Mouse (Mus musculus) intestine, postnatal 0 days (tissue): ENCODE data around the gene Dhx8. TPM values are rescaled to one million over a fixed set of nuclear protein-coding genes. Genes with fewer than 3 reads are reported as not detected.
A peak's percentile ranks its signal among the peaks of the same experiment; 100 is the strongest.

Source experiments
- ATAC-seq: fragments of 200-750 bp; cut with Nextera tagmentation; 2 replicates; pipeline ENCODE4 v1.8.0; 2017; ENCODE audit warnings: mild to moderate bottlenecking, moderate TSS enrichment, moderate library complexity
- H3K27ac ChIP-seq: fragments of 300-500 bp; sonication (generic); 2 replicates; pipeline ENCODE4 v1.5.1; 2014; ENCODE audit warnings: mild to moderate bottlenecking, low read depth, low read length, moderate library complexity
- H3K27me3 ChIP-seq: fragments of 300-500 bp; sonication (generic); replicated peaks from 2 replicates; pipeline ENCODE4 v1.6.1; 2014; ENCODE audit warnings: low read length, mixed read lengths; ENCODE audit not compliant: control insufficient read depth, insufficient read depth
- H3K36me3 ChIP-seq: fragments of 300-500 bp; sonication (generic); 2 replicates; pipeline ENCODE4 v1.6.1; 2014; ENCODE audit warnings: mild to moderate bottlenecking, moderate library complexity; ENCODE audit not compliant: control insufficient read depth, insufficient read depth
- H3K4me1 ChIP-seq: fragments of 300-500 bp; sonication (generic); replicated peaks from 2 replicates; pipeline ENCODE4 v1.6.1; 2014; ENCODE audit warnings: antibody characterized with exemption, low read length, mixed read lengths; ENCODE audit not compliant: control insufficient read depth, insufficient read depth
- H3K4me2 ChIP-seq: fragments of 300-500 bp; sonication (generic); replicated peaks from 2 replicates; pipeline ENCODE4 v1.6.1; 2014; ENCODE audit warnings: low read depth, mild to moderate bottlenecking, moderate library complexity
- H3K4me3 ChIP-seq: fragments of 300-500 bp; sonication (generic); 2 replicates; pipeline ENCODE4 v1.5.1; 2014; ENCODE audit warnings: low read depth, low read length
- H3K9ac ChIP-seq: fragments of 300-500 bp; sonication (generic); 2 replicates; pipeline ENCODE4 v1.6.1; 2014; ENCODE audit warnings: mild to moderate bottlenecking, low read depth, low read length
- H3K9me3 ChIP-seq: fragments of 300-500 bp; sonication (generic); 2 replicates; pipeline ENCODE4 v1.6.1; 2016; ENCODE audit warnings: mixed run types; ENCODE audit not compliant: control insufficient read depth
- CTCF ChIP-seq: sonication (generic); IDR thresholded peaks from 2 replicates; pipeline ENCODE4 v1.5.1; 2016; ENCODE audit warnings: low read depth, mild to moderate bottlenecking, control low read depth, antibody characterized with exemption, moderate library complexity
- WGBS: fragments of 180-500 bp; shearing (Covaris S2); extraction: QIAGEN DNeasy Blood & Tissue Kit; methylation state at CpG from one replicate; pipeline ENCODE4 v1.1.7; 2014; 5-methylcytosine and 5-hydroxymethylcytosine counted together
- polyA plus RNA-seq: library from polyadenylated mRNA; unstranded; fragments of >200 nt; fragmentation: Nextera tagmentation; extraction: Ambion mirVana; gene quantifications from 2 replicates; pipeline ENCODE4 v1.2.1, GENCODE M21; 2015

Dhx8 gene
- 11.6 and 14.1 TPM in 2 replicates for polyA plus RNA-seq

DNA sequence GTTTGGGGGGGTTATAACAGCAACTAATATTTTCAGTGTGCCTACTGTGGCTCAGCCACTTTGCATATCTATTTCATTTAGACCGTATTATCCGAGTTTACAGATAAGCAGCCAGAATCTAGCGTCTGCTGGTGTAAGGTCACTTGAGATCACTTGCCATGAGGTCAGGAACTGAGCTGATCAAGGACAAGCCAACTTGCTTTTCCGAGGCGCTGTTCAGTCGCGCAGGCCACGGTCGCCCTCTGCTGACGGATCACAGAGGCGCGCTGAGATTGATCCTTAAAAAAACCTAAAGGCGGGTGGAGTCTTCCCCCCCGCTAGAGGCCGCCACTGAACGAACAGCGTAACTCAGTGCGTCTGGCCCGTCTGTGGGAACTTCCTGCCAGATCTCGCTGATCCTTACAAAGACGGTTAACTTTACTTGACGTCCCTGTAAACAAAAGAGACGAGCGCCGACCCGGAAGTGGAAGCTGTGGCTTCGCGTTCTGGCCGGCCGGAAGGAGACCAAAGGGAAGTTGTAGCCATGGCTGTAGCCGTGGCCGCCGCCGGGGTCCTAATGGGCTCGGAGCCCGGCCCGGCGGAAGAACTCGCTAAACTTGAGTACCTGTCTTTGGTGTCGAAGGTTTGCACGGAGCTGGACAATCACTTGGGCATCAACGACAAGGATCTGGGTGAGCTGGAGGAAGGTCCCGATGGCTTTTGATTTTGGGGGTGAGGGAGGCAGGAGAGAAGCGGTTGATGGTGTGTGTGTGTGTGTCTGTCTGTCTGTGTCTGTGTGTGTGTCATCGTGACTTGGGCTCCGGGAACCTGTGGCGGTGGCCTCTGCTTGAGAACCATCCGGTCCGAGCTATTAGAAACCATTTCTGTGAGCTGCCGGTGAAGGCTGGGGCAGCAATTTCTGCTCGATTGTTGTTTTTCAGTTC lies at the start of gene Dhx8:
Dhx8 (plus strand) TSS at position 402 of the 923 bp plus-strand sequence.
- Histone ChIP-seq H3K36me3 (peaks cover 25% of the 10 kb centered on the region), H3K9me3 (no peaks in the 10 kb centered on the region), H3K4me1 (no peaks in the 10 kb centered on the region), H3K4me2 (peak within 1 kb of the TSS; percentile 70), H3K9ac (peak within 1 kb of the TSS; percentile 68), H3K27ac (peak within 1 kb of the TSS; percentile 57), H3K27me3 (no peaks in the 10 kb centered on the region), H3K4me3 (peak within 1 kb of the TSS; percentile 77)
- peak; percentile 96 for ATAC-seq
- peak; percentile 100 for TF ChIP-seq CTCF
- WGBS = under 1% methylated on average over 51 of the region's 51 CpGs

DNA sequence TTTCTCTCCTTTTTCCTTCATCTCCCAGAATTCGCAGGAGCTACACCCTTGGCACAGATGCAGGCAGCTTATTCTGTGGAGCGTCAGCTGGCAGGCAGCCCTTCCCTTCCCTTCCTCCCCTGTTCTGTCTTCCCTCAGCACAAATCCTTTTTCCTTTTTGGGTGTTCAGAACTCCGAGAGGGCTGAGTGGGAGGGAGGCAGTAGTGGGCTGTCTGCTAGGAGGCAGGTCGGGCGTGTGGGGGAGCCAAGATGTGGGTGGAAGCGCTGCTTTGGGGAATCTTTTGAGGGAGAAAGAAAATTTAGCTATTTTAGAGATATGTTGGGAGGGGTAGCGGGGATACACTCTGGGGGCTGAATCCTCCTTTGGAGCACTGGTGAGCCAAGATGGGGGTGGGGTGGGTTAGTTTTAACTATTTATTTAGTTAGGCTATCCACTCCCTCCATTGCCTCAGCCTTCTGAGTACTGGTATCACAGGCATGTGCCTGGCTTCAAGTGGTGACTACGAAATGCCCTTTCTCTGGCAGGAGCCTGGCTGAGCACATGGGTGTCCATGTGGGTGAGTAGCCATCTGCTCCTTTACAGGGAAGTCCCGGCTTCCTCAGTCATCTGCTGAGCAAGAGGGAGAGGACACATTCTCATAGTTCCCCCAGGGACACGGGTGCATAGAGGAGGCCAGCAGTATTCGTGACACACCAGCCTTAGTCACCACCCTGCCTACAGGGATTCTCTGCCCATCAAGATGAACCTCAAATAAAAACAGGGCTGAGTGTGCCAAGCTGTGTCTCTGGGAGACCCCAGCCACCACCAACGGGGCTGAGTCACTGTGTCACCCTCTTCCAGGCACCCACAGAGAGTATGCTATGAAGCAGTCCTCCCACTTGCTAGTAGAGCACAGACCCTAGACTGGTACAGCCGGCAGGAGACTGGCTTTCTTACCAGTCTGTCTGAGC lies 45.1 kb upstream of the Dhx8 start:
- H3K4me1 ChIP-seq = no peaks in the 10 kb centered on the region
- H3K36me3 ChIP-seq = no peaks in the 10 kb centered on the region
- no peak overlapping the region for H3K4me3 ChIP-seq
- H3K9ac ChIP-seq = no peak overlapping the region
- H3K27me3 ChIP-seq = no peaks in the 10 kb centered on the region
- 57% methylated on average over 13 of the region's 13 CpGs for WGBS
- peak overlapping the region; percentile 24 for H3K27ac ChIP-seq
- no peaks in the 10 kb centered on the region for H3K9me3 ChIP-seq
- no peak overlapping the region for H3K4me2 ChIP-seq
- TF ChIP-seq CTCF = no peak
- peak; percentile 43; the same call in 1 of the 2 replicates for ATAC-seq

DNA sequence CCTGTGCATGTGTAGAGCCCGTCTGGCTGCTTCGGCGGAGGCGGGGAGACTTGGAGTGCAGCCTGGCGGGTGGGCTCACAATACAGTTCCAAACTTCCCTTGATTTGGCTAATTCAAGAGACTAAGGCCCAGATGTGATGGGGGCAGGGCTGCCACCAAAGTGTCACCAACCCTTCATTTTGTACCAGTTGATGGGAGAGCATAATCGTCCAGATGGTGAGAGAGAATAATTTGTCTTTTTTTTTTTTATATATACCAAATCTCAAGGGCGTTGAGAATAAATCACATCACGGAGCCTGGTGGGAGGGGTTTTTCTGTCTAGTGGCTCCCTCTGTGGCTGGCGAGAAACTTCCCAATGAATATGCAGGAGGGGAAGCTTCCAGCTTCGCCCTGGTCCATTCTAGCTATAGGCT lies 43.0 kb upstream of the Dhx8 start:
- Histone ChIP-seq H3K4me3 (no peak overlapping the region), H3K36me3 (no peaks in the 10 kb centered on the region), H3K27me3 (no peaks in the 10 kb centered on the region), H3K4me2 (no peak overlapping the region), H3K9ac (no peak overlapping the region), H3K9me3 (no peaks in the 10 kb centered on the region), H3K4me1 (no peaks in the 10 kb centered on the region), H3K27ac (no peak overlapping the region)
- WGBS = 76% methylated on average over 10 of the region's 10 CpGs
- ATAC-seq = no peak
- TF ChIP-seq CTCF = no peak

DNA sequence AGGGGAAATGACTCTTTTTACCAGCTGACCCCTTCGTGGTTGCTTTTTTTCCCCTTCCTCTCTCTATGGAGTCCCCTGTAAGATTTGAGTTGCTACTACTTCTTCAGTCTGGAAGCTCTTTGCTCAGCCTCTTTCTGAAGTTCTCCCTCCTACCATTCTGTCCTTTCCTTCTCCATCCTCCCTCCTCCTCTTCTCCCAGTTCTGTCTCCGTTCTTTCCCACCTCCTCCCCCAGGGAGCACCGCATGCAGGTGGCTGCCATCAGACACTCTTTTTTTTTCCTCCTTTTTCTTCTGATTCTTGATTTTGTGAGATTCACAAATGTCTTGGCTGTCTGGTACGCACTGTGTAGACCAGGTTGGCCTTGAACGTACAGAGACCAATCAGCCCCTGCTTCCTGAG lies 42.4 kb upstream of the Dhx8 start:
- WGBS = 76% methylated on average over 5 of the region's 5 CpGs
- Histone ChIP-seq H3K9ac (no peak overlapping the region), H3K4me2 (no peak overlapping the region), H3K4me3 (no peak overlapping the region), H3K4me1 (no peaks in the 10 kb centered on the region), H3K9me3 (no peaks in the 10 kb centered on the region), H3K27ac (no peak overlapping the region), H3K36me3 (no peaks in the 10 kb centered on the region), H3K27me3 (no peaks in the 10 kb centered on the region)
- no peak for ATAC-seq
- TF ChIP-seq CTCF = no peak

DNA sequence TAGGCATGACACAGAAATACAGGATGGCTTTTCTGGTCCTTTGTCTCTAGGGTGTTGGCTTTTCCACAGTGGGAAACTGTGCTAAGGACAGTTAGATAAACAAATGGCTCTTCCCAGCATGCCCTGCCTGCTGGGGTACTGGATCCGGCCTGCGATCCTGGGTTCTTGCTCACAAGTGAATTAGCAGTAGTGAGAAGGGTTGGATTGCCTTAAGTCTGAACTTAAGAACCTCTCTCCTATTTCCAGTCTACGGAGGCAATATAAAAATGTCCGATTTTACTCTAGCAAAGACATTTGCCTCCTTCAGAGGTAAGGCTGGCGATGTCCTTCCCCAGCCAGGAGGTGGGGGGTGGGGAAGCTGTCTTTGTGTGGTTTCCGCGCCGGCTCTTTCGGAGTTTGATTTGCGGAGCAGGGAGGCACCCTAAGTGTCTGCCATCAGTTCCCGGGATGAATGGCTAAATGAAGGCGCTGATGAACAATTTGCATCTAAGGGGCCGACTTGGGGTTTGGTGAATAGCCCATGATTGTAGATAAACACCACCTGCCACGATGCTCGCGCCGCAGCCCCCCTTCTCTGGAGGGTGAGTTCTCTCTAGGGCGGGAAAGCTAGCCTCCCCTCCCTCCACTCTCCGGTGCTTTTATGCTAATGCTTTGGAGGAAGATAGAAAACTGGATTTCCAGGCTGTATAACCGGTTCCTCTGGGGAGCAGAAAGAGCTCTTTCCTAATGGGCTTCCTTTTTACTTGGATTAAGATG lies 36.6 kb upstream of the Dhx8 start:
- no peak for ATAC-seq
- Histone ChIP-seq H3K9ac (peak overlapping the region; percentile 13; the same call in 1 of the 2 replicates), H3K36me3 (no peaks in the 10 kb centered on the region)

More for the DNA sequence above, 36.6 kb upstream of the Dhx8 start:
- no peak for TF ChIP-seq CTCF
- Histone ChIP-seq H3K4me1 (0 out of 2 replicates have a peak, but pooled peaks cover 7% of the 10 kb centered on the region), H3K4me2 (peak overlapping the region; percentile 56), H3K9me3 (no peaks in the 10 kb centered on the region), H3K27ac (no peak overlapping the region), H3K27me3 (no peaks in the 10 kb centered on the region), H3K4me3 (0 out of 2 replicates have a peak overlapping the region, but pooled peaks have one; percentile 14)
- WGBS = 4% methylated on average over 20 of the region's 20 CpGs
